Mouse (Mus musculus) cerebral cortex, adult 2 months (tissue): Measurements from ENCODE around the gene Hist1h2bm.

Source experiments
- WGBS: fragments of 180-500 bp; shearing (Covaris S2); methylation state at CpG from one replicate; pipeline ENCODE4 v1.1.7; 2018; 5-methylcytosine and 5-hydroxymethylcytosine counted together

Hist1h2bm gene

DNA sequence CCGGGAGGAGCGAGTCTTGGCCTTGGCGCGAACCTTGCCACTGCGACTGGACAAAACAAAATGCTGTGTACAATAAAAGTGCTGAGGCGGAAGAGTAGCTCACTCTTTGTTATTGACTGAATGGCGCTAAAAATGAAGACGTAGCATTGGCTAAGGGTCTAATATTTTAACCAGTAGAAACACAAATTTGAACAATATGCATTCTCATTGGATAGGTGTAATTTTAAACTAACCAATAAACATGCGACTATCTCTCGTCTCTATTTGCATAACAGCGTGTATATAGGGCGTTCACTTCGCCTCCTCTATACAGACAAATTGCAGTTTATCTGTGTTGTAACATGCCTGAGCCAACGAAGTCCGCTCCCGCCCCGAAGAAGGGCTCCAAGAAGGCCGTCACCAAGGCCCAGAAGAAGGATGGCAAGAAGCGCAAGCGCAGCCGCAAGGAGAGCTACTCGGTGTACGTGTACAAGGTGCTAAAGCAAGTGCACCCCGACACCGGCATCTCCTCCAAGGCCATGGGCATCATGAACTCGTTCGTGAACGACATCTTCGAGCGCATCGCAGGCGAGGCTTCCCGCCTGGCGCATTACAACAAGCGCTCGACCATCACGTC lies at the start of gene Hist1h2bm:
Hist1h2bm (plus strand) TSS at position 288 of the 616 bp plus-strand sequence.
- WGBS: under 1% methylated on average over 37 of the region's 37 CpGs

DNA sequence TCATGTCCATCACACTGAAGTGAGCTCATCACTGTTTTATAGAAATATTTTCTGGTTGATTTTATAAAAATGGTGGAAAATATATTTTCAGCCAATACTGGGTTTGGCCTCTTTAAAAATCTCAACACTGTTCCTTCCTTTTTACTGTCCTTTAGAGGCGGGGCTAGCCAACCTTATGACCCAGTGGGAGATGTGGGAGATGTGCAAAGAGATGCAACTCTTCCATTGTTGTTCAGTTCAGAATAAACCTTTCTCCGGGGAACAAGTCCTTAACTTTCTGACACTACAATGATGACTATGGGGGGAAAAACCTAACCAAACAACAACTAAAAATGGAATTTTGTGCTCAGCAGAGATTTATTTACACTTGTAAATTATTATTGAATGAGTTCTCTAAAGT lies 44.5 kb upstream of the Hist1h2bm start, which contains the start of gene Olfr1360:
Olfr1360 (minus strand) TSS at position 101 of the 400 bp plus-strand sequence.
- 82% methylated on average over 2 of the region's 2 CpGs for WGBS

DNA sequence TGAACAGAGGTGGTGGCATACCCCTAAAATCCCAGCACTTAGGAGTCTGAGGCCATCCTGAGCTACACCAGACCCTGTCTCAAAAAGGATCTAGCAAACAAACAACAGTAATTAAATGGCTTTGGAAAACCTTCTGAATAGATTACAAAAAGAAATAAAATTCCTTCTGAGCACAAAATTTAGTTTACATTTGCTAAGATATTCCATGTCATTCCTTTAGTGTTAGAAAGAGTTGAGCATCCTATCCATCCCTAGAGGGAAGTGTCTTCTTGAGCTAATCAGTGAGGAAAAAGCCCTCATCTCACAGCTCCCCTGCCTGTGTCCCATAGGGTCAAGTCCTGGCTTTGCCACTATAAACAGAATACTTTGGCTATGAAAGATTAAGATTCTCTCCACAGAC lies 24.0 kb upstream of the Hist1h2bm start, which contains the start of gene Olfr1359:
Olfr1359 (plus strand) TSS at position 301 of the 400 bp plus-strand sequence.

DNA sequence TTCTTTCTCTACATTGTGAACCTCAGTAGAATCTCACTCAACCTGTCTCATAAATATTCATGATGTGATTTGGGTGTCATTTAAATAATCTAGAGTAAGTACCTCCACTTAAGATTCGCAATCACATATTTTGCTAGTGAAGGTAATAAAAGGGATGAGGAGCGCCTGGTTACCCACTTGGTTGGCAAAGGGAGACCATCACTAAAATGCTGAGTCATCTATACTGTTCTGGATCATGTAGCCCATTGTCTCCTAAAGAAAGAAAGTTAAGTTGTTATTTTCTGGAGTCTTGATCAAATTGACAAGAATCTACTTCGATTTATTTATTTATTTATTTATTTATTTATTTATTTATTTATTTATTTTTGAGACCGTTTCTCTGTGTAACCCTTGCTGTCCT lies 15.2 kb upstream of the Hist1h2bm start:
- 65% methylated on average over 4 of the region's 4 CpGs for WGBS

DNA sequence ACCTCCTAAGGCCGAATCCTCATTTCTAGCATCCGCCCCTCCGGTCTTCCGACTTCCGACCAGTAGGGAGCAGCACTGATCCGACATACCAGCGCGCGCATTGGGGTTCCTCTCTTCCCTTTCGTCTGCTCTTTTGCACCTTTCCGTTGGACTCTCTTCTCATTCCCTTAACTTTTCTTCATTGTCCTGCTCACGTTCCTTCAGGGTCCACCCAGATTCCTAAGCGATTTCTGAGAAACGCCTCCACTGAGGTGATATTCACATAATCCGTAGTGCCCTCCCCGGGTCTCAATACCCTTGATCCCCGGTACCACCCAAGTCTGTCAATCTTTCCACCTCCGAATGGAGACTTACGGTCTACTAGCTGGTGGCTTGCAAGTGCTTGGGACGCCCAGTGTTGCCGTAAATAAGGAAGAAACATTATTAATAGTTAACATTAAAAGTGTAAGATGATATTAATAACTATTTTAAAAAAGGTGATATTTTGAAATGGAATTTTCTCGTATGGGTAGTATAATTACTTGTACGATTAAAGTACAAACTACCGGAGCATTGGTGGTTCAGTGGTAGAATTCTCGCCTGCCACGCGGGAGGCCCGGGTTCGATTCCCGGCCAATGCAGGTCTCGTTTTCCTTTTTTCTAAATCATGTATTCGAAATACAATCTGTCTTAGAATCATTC lies 11.7 kb upstream of the Hist1h2bm start:
- under 1% methylated on average over 32 of the region's 32 CpGs for WGBS

DNA sequence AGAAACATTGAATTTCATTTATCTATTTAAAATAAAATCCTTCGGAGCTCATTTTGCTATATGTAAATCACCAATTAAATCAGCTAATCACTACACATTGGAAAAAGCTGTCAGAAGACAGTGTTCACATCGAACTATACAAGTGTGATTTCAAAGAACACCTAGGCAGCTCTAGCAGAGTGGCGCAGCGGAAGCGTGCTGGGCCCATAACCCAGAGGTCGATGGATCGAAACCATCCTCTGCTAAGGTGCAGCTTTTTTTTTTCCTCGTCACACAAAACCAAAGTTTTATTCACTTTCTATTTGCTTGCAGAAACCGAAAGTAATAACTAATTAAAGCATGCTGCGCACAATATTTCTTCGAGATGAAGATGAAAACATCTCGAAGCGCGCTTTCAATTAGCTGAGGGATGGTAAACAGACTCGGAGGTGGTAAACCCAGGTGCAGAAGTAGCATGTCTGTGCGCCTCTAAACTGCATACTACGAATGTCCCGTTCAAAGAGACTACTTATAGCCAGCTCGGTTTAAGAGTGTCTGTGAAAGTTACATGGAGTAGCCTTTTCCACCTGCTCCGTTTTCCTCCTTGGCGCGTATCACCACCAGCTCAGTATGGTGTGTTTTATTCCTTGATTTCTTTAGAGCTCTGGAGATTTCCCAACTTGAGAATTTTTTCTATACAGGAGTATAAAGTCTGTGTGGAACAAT lies 10.9 kb upstream of the Hist1h2bm start:
- WGBS: 3% methylated on average over 22 of the region's 22 CpGs

DNA sequence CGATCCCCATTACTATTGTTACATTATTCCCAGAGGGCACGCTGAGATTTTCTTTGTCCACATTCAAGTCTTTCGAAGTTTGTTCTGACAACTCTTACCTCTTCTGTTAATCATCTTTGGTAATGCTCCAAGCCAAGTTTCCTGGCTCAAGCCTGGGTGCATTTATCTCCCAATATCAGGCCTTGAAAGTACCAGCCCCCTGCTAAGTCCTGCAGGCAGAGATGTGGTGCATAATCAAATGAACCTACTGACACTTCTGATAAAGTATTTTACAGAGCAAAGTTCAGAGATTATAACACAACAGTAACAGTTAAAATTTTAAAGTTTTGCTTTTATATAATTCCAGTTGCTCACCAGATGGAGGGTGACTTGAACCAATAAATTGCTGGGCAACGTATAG lies 10.1 kb upstream of the Hist1h2bm start:
- 32% methylated on average over 4 of the region's 4 CpGs for WGBS

DNA sequence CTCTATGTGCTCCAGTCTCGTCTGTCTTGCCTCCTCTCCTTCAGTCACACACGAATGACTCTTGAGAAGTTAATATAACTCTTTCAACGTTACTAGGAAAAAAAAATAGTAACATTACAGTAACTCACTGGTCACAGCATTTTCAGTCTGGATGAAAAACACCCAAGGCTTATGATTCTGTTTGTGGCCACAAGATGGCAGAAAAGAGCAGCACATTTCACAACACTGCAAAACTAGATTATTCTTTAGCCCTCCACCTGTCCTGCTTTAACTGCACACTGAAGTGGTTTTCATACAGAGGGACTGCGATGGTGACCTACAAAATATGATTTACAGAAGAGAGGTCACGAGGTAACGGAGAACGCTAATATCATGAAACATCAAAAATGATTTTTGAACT lies 7.1 kb upstream of the Hist1h2bm start:
- under 1% methylated on average over 7 of the region's 7 CpGs for WGBS

DNA sequence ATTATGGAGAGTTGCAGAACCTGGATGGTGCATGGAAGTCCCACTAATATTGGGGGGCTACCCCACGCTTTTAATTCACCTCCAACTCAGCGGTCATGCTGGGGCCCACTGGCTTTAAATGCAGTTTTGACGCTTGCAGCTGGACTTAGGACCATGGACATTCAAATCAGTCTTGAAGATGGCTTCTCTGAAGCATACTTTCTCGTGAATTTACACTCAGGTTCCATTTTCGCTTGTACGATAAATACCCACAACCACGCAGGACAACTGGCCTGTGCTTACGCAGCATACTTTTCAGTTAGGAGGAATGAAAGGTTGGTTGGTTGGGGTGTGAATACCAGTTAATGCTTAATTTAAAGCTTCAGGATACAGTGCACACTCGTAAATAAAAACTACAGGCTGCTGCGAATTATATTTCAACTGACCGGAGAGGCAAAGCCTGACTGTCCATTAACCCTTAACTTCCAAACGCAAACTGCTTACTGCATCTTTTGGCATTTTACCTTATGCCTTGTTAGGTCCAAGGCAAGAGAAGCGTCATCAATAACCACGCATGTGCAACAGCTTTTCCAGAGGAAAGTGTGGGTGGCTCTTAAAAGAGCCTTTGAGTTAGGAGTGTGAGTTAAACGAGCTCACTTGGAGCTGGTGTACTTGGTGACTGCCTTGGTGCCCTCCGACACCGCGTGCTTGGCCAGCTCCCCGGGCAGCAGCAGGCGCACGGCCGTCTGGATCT lies 6.5 kb upstream of the Hist1h2bm start:
- WGBS: under 1% methylated on average over 22 of the region's 22 CpGs

DNA sequence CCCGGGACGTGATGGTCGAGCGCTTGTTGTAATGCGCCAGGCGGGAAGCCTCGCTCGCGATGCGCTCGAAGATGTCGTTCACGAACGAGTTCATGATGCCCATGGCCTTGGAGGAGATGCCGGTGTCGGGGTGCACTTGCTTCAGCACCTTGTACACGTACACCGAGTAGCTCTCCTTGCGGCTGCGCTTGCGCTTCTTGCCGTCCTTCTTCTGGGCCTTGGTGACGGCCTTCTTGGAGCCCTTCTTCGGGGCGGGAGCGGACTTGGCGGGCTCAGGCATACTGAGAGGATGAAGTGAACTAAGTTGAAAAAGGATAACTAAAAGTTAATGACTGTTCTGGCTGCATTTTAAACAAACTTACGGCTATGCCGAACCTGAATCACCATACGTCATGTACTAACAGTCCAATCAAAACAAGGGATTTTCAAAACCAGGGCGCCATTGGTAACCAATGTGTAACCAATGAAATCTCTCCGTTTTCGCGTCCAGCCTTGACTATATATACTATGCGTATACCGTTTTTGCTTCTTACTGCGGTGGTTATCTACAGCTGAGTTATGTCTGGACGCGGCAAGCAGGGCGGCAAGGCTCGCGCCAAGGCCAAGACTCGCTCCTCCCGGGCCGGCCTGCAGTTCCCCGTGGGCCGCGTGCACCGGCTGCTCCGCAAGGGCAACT lies 5.8 kb upstream of the Hist1h2bm start, which contains the start of the genes Hist1h2bl and Hist1h2ai:
Hist1h2bl (minus strand) TSS at position 280 of the 676 bp plus-strand sequence.
Hist1h2ai (plus strand) TSS at position 559 of the 676 bp plus-strand sequence.
- WGBS: under 1% methylated on average over 35 of the region's 50 CpGs

DNA sequence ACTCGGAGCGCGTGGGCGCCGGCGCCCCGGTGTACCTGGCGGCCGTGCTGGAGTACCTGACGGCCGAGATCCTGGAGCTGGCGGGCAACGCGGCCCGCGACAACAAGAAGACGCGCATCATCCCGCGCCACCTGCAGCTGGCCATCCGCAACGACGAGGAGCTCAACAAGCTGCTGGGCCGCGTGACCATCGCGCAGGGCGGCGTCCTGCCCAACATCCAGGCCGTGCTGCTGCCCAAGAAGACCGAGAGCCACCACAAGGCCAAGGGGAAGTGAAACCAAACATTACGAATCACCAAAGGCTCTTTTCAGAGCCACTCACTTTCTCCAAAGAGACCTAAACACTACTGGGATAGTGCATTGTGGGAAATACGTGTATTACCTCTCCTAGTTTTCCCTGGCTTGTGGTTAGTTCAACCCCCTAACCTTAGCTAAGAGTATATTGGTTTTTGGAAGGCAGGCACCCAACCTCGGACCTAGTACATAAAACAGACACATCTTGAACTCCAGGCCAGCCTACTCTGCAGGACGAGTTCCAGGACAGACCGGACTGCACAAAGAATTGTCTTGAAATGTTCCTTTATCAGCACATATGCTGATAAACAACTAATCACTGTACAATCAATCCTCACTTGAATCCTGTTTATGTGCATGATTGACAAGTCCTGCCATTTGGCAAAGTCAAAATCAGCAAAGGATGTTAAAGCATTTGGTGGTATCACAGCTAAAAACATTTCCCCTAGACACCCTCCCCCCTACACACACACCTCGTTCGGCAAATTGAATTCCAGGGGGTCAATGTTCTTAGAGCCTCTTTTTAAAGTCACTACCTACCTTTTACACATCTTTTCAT lies 5.1 kb upstream of the Hist1h2bm start:
- 0% methylated on average over 15 of the region's 38 CpGs for WGBS

DNA sequence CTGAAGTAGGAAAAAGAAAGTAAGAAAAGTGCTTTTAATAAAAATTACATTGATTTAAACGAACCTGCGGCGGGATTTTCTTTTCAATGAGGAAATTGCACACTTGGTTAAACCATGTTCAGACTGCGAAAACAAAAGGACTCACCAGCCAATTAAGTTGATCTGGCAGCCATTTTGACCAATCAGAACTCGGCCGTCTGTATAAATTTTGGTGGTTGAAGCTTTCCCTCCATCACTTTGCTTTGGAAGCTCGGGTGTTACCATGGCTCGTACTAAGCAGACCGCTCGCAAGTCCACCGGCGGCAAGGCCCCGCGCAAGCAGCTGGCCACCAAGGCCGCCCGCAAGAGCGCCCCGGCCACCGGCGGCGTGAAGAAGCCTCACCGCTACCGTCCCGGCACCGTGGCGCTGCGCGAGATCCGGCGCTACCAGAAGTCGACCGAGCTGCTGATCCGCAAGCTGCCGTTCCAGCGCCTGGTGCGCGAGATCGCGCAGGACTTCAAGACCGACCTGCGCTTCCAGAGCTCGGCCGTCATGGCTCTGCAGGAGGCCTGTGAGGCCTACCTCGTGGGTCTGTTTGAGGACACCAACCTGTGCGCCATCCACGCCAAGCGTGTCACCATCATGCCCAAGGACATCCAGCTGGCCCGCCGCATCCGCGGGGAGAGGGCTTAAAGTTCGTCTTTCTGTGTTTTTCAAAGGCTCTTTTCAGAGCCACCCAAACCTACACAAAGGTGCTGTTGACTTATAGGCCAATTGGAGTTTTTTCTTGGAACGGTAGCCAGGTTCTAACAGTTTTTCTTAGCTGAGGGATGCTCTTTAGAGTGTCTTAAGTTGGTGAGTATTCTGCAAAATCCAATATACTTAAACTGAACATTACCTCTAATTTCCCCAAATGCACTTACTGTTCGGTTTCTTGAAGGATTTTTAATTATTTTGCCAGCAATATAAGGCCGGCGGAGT lies 4.2 kb upstream of the Hist1h2bm start, which contains the start of gene Hist1h3h:
Hist1h3h (plus strand) TSS at position 263 of the 961 bp plus-strand sequence.
- WGBS: 4% methylated on average over 32 of the region's 56 CpGs

DNA sequence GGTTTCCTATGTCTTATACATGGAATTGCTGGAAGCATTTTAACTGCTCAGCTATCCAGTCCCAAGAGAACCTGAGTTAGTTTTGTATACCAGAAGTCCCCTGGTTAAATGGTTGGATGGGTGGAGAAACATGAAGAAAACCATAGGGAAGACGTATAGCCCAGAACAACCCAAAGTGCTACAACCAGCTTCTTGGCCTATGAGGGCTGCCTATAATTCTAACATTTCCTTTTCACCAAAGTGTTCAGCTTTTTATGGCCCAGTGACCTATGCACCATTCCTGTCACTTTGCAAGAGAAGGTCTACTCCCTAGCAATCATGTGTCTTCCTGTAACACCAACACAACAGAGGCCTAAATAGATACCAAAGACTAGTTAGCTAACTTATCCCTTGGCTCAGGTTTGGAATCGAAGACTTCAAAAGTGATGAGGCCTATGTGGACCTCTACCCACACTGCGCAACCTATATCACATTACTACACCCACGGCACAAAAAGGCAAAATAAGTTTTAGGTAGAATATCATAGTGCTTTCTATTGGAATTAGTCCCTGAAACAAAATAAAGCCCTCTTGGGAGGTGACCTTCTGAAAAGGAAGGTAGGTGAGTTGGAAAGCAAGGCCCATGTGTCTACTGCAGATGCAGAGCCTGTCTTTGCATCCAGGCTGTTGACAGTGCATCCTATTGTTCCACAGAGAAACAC lies 3.3 kb upstream of the Hist1h2bm start:
- 80% methylated on average over 4 of the region's 4 CpGs for WGBS

DNA sequence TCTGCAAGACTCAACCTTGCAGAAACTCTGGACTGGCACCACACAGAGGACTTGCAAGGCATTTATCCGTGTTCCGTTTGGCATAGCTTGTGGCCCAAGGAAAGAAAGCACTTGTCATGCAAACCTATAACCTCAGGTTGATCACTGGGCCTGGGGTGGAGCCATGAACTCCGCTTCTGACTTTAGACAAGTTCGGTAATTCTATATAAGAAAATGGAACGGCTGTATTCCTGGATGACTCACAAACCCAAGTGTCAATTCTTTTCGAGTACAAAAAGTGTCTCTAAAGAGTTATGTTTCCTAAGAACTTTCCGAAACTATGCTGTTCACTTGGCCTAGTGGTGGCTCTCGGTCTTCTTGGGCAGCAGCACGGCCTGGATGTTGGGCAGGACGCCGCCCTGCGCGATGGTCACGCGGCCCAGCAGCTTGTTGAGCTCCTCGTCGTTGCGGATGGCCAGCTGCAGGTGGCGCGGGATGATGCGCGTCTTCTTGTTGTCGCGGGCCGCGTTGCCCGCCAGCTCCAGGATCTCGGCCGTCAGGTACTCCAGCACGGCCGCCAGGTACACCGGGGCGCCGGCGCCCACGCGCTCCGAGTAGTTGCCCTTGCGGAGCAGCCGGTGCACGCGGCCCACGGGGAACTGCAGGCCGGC lies 612 bp upstream of the Hist1h2bm start:
- 3% methylated on average over 24 of the region's 44 CpGs for WGBS

DNA sequence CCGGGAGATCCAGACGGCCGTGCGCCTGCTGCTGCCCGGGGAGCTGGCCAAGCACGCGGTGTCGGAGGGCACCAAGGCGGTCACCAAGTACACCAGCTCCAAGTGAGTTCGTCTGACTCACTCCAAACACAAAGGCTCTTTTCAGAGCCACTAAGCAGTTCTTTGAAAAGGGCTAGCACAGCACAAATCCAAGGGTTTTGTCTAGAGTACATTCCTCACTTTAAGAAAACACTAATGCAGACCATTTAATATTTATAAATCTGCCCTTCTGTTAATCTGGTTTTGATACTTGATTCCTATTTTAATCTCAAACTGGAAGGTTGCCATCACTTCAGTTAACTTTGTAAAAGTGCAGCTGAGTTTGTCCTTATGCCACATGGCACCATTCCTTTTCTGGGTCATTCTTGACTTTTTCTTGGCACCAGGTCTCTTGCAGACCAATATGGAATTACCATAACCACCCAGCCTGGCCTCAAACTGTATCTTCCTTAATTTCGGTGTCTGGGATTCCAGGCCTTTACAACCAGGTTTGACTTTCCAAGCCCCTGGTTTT lies 605 bp downstream of the Hist1h2bm start:
- 4% methylated on average over 11 of the region's 11 CpGs for WGBS

DNA sequence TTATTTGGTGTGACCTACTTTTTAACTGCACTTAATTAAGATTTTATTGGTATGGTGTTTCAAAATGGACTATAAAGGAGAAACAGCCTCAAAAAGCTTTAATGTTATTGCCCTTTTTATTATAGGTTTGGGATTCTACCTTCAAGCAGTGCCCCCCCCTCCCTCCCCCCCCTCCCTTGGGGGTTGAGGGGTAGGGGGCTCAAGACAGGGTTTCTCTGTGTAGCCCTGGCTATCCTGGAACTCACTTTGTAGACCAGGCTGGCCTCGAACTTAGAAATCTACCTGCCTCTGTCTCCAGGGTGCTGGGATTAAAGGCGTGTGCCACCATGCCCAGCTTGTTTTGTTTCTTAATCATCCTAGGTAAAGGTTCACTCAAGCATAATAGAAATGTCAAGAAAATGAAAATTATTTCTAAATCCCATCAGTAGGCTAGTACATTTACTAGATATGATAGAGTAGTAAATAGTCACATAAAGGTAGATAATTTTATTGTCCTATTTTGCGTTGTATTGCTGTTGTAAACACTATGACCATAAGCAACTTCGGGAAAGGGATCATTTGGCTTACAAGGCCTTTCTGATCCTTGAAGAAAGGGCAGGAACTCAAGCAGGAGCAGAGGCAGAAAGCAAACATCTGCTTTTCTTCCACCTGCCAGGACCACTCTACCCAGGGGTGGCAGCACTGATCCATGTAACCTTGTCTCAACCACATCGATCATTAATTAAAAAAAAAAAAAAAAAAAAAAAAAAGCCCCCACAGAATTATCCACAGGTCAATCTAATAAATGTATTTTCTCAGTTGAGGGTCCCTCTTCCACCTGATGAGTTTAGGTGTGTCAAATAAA lies 1.4 kb downstream of the Hist1h2bm start:
- WGBS: 39% methylated on average over 5 of the region's 5 CpGs
